Mouse (Mus musculus) ES-Bruce4 (cell line): Measurements from ENCODE around the gene Cd27.

Experiments
- CTCF ChIP-seq: IDR thresholded peaks from one replicate; pipeline ENCODE4 v1.8.1; 2011; ENCODE audit warnings: low read depth, low read length
- EP300 ChIP-seq: IDR thresholded peaks from 2 replicates; pipeline ENCODE4 v1.6.1; 2011; ENCODE audit warnings: low read depth, low read length; ENCODE audit not compliant: insufficient read depth
- POLR2A ChIP-seq: IDR thresholded peaks from one replicate; pipeline ENCODE4 v1.8.1; 2011; ENCODE audit warnings: low read length; ENCODE audit not compliant: insufficient read depth

DNA sequence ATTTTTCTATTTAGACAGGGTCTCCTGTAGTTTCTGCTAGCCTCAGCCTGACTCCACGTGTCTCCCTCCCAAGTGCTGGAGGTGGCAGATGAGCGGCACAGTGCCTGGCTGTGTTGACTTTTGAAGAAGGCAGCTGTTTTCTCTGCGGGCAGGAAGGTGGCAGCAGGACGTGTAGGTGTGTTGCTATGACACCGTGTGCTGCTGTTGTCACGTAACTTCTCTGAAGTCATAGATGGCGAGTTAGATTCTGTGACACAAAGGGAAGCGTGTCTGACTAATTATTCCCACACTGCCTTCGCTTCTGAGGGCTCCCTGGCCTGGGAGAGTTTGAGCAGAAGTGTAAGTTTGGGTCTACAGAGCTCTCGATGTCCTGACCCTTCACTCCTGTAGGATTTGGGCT, 28.4 kb upstream of the Cd27 start:
- TF ChIP-seq CTCF (no peak), POLR2A (no peak), EP300 (no peak)
